Mouse (Mus musculus): ENCODE measurements around the gene Gm4491.

Gene Gm4491

GRCm38 (mm10) chr14:57115823-57116544 is at the start of gene Gm4491:
Gm4491 (minus strand) TSS chr14:57115883.
- peak; percentile 76 for DNase-seq (ENCODE audit: low read depth, low spot score)

GRCm38 (mm10) chr14:57161833-57162232 is 46.1 kb upstream of the Gm4491 start:
- no peak for DNase-seq (ENCODE audit: low read depth, low spot score)

- peak; percentile 6 for DNase-seq (ENCODE audit: low read depth, low spot score)
Measured at GRCm38 (mm10) chr14:57161201-57161600, 45.5 kb upstream of the Gm4491 start.

GRCm38 (mm10) chr14:57154916-57155315 is 39.2 kb upstream of the Gm4491 start:
- DNase-seq (ENCODE audit: low read depth, low spot score): peak; percentile 21

- no peak for DNase-seq (ENCODE audit: low read depth, low spot score)
Measured at GRCm38 (mm10) chr14:57145741-57146140, 30.1 kb upstream of the Gm4491 start.

GRCm38 (mm10) chr14:57135265-57135664 is 19.6 kb upstream of the Gm4491 start:
- no peak for DNase-seq (ENCODE audit: low read depth, low spot score)

GRCm38 (mm10) chr14:57133161-57133661 is 17.5 kb upstream of the Gm4491 start, which contains the start of gene Gjb6:
Gjb6 (minus strand) TSS chr14:57133611.
- DNase-seq (ENCODE audit: low read depth, low spot score): no peak

- no peak for DNase-seq (ENCODE audit: low read depth, low spot score)
Measured at GRCm38 (mm10) chr14:57127383-57127782, 11.7 kb upstream of the Gm4491 start.

GRCm38 (mm10) chr14:57122295-57122694 is 6.6 kb upstream of the Gm4491 start:
- no peak for DNase-seq (ENCODE audit: low read depth, low spot score)

GRCm38 (mm10) chr14:57109194-57109593 is 6.5 kb downstream of the Gm4491 start:
- peak; percentile 78 for DNase-seq (ENCODE audit: low read depth, low spot score)

GRCm38 (mm10) chr14:57107916-57108315 is 7.8 kb downstream of the Gm4491 start:
- no peak for DNase-seq (ENCODE audit: low read depth, low spot score)

- DNase-seq (ENCODE audit: low read depth, low spot score): no peak
Measured at GRCm38 (mm10) chr14:57107091-57107490, 8.6 kb downstream of the Gm4491 start.

- DNase-seq (ENCODE audit: low read depth, low spot score): no peak
Measured at GRCm38 (mm10) chr14:57105721-57106120, 10.0 kb downstream of the Gm4491 start.

- DNase-seq (ENCODE audit: low read depth, low spot score): no peak
Measured at GRCm38 (mm10) chr14:57105111-57105510, 10.6 kb downstream of the Gm4491 start.

- peak; percentile 45 for DNase-seq (ENCODE audit: low read depth, low spot score)
Measured at GRCm38 (mm10) chr14:57104106-57105023, 11.3 kb downstream of the Gm4491 start, which contains the start of gene Gjb2. Gjb2 (minus strand) TSS chr14:57104702.

- DNase-seq (ENCODE audit: low read depth, low spot score): no peak
Measured at GRCm38 (mm10) chr14:57103711-57104105, 12.0 kb downstream of the Gm4491 start.

GRCm38 (mm10) chr14:57103121-57103520 is 12.6 kb downstream of the Gm4491 start:
- no peak for DNase-seq (ENCODE audit: low read depth, low spot score)

GRCm38 (mm10) chr14:57101623-57102022 is 14.1 kb downstream of the Gm4491 start:
- no peak for DNase-seq (ENCODE audit: low read depth, low spot score)

- DNase-seq (ENCODE audit: low read depth, low spot score): no peak
Measured at GRCm38 (mm10) chr14:57095855-57096254, 19.8 kb downstream of the Gm4491 start.

- DNase-seq (ENCODE audit: low read depth, low spot score): peak; percentile 58
Measured at GRCm38 (mm10) chr14:57093029-57093428, 22.7 kb downstream of the Gm4491 start.

- no peak for DNase-seq (ENCODE audit: low read depth, low spot score)
Measured at GRCm38 (mm10) chr14:57090001-57090400, 25.7 kb downstream of the Gm4491 start.

- DNase-seq (ENCODE audit: low read depth, low spot score): no peak
Measured at GRCm38 (mm10) chr14:57089107-57089506, 26.6 kb downstream of the Gm4491 start.
